Mouse (Mus musculus) spleen, adult 18-20 months (tissue): ENCODE measurements around the gene Hesx1.

ENCODE experiments used
- DNase-seq, 2 experiments: peaks; one replicate each; pipeline ENCODE4 v3.0.0; 2022; ENCODE audit warnings: mixed read lengths in 2 of 2

Hesx1 gene

GRCm38 (mm10) chr14:27017936-27018335 is 23.7 kb downstream of the Hesx1 start:
- DNase-seq: no peak

- no peak for DNase-seq
Observed at GRCm38 (mm10) chr14:27019850-27020249, 25.6 kb downstream of the Hesx1 start.

- peak; percentile 31 to 69 for DNase-seq
Observed at GRCm38 (mm10) chr14:27022876-27023275, 28.7 kb downstream of the Hesx1 start.

GRCm38 (mm10) chr14:27024664-27025063 is 30.4 kb downstream of the Hesx1 start:
- no peak for DNase-seq

- DNase-seq: no peak
Observed at GRCm38 (mm10) chr14:27029771-27030173, 35.6 kb downstream of the Hesx1 start.

DNA sequence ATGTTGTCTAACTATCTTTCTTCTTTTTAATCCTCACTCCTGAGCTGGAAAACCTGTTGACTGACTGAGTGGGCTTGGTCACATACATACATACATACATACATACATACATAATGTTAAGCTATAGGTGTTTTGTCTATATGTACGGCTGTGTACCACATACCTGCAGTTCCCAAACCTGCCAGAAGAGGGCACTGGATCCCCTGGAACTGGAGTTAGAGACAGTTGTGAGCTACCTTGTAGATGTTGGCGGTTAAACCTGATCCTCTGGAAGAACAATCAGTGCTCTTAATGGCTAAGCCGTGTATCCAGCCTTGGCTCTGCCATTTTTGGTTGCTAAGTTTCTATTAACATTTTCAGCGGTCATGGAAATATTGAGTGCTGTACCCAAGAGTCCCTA is 36.9 kb downstream of the Hesx1 start:
- DNase-seq: peak; percentile 43 to 78

DNA sequence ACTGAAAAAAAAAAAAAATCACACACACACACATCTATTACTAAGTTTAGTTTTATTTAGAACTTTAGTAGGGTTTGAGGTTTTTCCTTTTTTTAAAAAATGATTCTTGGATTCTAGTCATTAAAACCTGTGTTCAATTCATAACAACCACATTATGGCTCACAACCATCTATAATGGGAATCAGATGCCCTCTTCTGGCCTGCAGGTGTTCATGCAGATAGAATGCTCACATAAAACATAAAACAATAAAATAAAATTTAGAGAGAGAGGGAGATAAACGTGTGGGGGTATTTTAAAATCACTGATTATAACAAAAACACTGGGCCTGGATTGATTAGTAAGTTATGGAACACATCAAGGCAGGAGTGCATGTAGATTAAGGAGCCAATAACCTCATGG is 43.3 kb downstream of the Hesx1 start:
- DNase-seq: no peak

DNA sequence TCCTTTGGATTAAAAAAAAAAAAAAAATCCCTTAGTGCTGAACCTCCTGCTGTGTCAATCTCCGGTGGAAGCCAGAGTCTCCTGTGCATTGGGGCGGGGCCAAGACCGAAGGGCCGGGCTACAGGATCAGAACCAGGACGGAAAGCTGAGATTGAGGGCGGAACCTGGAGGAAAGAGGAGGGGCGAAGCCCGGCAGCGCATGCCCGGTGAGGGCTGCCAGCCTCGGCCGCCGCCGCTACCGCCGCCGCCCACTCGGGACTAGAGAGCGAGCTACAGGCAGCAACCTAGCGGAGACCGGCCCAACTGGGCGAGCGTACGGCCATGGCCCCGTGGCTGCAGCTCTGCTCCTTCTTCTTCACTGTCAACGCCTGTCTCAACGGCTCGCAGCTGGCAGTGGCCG is 44.6 kb downstream of the Hesx1 start, which contains the start of gene Il17rd:
Gene Il17rd (plus strand): TSS at position 159 of the 400 bp plus-strand sequence.
- DNase-seq: peak; percentile 80 to 84

DNA sequence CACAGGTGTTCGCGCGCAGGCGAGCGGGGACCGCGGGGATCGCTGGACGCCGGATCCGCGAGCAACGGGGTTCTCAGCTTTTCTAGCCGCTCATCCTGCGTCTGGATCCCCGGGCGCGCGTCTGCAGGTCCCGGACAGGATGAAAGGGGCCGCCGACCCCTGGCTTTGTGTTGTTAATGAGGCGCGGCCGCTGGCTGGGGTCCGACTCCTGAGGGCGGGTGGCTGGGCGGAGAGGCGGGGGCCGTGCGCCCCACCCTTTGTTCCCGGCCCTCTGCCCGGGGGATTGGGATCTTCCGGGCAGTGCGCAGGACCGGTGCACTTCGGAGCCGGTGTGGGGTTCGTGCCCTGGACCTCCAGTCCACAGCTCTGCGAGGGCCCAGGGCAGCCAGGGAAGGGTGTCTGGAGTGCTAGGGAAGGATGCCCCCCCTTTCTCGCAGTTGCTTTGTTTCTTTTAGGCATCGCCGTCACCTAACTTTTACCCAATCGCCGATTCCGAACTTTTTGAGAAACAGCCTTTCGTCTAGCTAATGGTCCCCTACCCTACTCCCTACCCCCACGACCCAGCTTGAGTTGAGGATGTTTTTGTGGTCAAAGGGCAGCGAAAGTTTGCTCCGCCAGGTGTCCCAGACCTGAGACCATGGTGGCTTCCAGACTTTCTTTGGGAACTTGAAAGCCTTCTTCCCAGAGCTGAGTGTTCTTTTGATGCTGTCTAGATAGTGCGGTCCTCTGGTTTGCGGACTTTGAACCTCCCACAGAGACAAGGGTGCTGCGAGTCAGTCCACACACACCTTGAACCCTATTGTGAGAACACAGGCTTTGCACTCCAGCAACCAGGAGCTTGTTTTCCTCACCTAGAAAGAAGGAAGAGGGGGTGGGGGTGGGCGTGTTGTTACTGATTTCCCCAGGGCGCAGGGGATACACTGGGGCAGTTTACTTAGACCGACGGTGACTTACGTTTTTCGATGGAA is 45.3 kb downstream of the Hesx1 start:
- peak in 1 of 2 experiments; percentile 16 for DNase-seq

DNA sequence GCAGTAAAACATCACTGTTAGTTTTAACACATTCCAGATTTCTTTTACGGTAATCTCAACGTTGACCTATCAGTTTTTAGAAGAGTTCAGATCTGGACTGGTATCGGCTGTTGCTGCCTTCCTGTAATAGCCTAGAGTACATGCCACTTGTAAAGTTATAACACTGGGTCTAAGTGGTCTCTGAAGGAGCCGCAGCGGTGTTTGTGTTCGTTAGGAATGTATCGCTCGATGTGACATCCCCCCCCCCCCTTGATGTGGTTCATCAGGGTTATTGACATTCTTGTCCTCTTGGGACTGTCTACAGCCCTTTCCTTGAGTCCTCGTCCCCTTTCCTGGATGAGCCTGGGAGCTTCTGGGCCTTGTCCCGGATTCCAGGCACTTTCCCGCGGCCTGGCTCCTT is 46.2 kb downstream of the Hesx1 start:
- no peak for DNase-seq

DNA sequence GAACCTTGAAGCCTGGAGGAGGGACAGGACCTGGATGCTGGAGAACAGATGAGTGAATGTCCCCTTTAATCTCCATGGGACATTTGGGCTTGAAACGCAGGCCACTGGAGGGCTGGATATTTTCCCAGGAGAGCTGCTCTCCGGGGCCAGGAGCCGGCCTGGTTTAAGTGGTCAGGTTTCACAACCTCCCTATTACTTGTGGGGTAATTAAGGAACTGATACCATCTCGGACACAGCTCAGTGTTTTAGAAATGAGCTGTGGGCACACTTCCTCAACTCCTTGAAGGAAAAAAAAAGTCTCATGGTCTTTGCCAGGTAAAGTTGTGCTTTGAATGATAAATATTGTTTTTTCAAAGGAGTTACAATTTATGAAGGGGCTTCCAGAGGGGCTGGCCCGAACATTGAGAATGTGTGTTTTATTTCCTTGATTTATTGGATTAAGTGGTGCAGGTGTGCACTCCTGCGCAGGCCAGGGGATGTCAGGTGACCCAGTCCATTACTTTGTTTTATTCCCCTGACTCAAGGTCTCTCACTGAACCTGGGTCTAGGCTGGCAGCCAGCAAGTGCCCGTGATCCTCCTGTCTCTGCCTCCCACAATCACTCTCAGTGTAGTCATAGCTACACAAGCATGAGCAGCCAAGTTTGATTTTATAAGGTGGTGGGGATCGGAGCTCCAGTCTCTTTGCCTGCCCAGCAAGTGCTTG is 48.2 kb downstream of the Hesx1 start:
- DNase-seq: peak in 1 of 2 experiments; percentile 17

GRCm38 (mm10) chr14:27043416-27043815 is 49.2 kb downstream of the Hesx1 start:
- DNase-seq: no peak

GRCm38 (mm10) chr14:27044221-27044966 is 50.2 kb downstream of the Hesx1 start:
- peak in 1 of 2 experiments; percentile 19 for DNase-seq

GRCm38 (mm10) chr14:27044967-27045361 is 50.7 kb downstream of the Hesx1 start:
- DNase-seq: peak; percentile 30 to 40

GRCm38 (mm10) chr14:27048231-27048956 is 54.2 kb downstream of the Hesx1 start:
- DNase-seq: no peak

- DNase-seq: no peak
Observed at GRCm38 (mm10) chr14:27050043-27050442, 55.8 kb downstream of the Hesx1 start.

DNA sequence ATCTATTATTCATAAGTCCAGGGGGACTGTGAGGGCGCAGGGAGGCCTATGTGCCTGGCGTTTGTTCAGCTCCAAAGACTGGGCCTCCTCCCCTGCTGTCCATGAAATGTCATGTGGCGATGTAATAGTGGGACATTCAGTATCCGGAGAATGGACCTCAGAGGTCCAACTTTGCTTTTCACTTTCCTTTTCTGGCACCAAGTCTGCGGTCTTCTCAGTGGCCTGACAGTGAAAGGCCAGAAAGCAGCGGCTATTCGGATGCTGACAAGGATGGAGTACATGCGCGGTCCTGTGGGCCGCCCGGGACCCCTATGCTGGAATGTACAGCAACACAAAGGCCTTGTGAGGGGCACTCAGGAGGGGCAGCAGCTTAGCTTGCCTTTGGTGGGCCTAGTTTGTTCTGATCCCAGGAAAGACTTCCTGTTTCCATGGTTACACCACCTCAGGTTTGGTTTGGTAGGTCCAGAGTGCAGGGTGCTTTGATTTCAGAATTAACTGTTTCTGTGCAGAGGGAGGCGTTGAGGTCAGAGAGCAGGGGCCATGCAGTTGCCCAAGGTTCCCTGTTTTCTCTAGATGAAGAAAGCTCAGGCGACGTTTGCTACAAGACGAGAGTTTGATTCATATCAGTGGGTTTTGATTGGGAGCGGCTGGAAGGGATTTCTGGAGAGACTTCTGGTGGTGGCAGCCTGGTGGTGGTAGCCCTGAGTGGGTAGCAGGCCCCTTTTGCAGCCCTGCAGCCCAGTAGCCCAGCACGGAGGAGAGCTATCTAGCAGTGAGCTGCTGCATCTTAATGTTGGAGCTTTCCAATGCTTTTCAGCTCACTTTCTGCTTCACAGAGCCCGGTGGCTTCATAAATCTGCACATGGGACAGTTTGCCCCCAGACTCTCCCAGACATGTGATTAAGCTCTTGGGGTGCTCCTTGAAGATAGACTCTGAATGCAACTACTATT is 56.6 kb downstream of the Hesx1 start:
- DNase-seq: no peak

- no peak for DNase-seq
Observed at GRCm38 (mm10) chr14:27051511-27051895, 57.3 kb downstream of the Hesx1 start.
